Mouse (Mus musculus): ENCODE measurements at regions not wholly inside any gene's neighbourhood (a gene's known extent, or its start where the extent isn't known, plus 50 kb on each side); places are given as distances from the start of the nearest gene placed in this dataset.
A peak's percentile ranks its signal among the peaks of the same experiment; 100 is the strongest.

GRCm38 (mm10) chr7:51722420-51722819 is 100.6 kb downstream of the Slc17a6 start:
- no peak for DNase-seq (ENCODE audit: extremely low spot score, low spot score)

- no peak for DNase-seq (ENCODE audit: extremely low spot score, low spot score)
These were observed 102.1 kb downstream of the Slc17a6 start for GRCm38 (mm10) chr7:51723955-51724354.

- no peak for DNase-seq (ENCODE audit: extremely low spot score, low spot score)
These were observed 114.5 kb downstream of the Slc17a6 start for GRCm38 (mm10) chr7:51736285-51736684.

GRCm38 (mm10) chr7:51739590-51739989 is 117.8 kb downstream of the Slc17a6 start:
- no peak for DNase-seq (ENCODE audit: extremely low spot score, low spot score)

- DNase-seq (ENCODE audit: extremely low spot score, low spot score), result no peak
These were observed 119.1 kb downstream of the Slc17a6 start for GRCm38 (mm10) chr7:51740928-51741327.

GRCm38 (mm10) chr7:51742720-51743119 is 119.1 kb upstream of the Gas2 start:
- DNase-seq (ENCODE audit: extremely low spot score, low spot score), result no peak

- DNase-seq (ENCODE audit: extremely low spot score, low spot score), result no peak
These were observed 116.2 kb upstream of the Gas2 start for GRCm38 (mm10) chr7:51745598-51745997.

GRCm38 (mm10) chr7:51748633-51749303 is 113.0 kb upstream of the Gas2 start:
- DNase-seq (ENCODE audit: extremely low spot score, low spot score), result no peak

- DNase-seq (ENCODE audit: extremely low spot score, low spot score), result no peak
These were observed 112.3 kb upstream of the Gas2 start for GRCm38 (mm10) chr7:51749304-51750129.

GRCm38 (mm10) chr7:51750271-51750670 is 111.5 kb upstream of the Gas2 start:
- DNase-seq (ENCODE audit: extremely low spot score, low spot score), result no peak

- DNase-seq (ENCODE audit: extremely low spot score, low spot score), result no peak
These were observed 108.8 kb upstream of the Gas2 start for GRCm38 (mm10) chr7:51753062-51753461.

- DNase-seq (ENCODE audit: extremely low spot score, low spot score), result peak; percentile 40
These were observed 107.5 kb upstream of the Gas2 start for GRCm38 (mm10) chr7:51754208-51754888.

- DNase-seq (ENCODE audit: extremely low spot score, low spot score), result no peak
These were observed 105.6 kb upstream of the Gas2 start for GRCm38 (mm10) chr7:51756218-51756617.

GRCm38 (mm10) chr7:51759536-51760153 is 102.2 kb upstream of the Gas2 start:
- no peak for DNase-seq (ENCODE audit: extremely low spot score, low spot score)

GRCm38 (mm10) chr7:51767066-51767465 is 94.7 kb upstream of the Gas2 start:
- DNase-seq (ENCODE audit: extremely low spot score, low spot score), result no peak

GRCm38 (mm10) chr7:51771895-51772871 is 89.6 kb upstream of the Gas2 start:
- peak; percentile 32 for DNase-seq (ENCODE audit: extremely low spot score, low spot score)

GRCm38 (mm10) chr7:51775968-51776367 is 85.8 kb upstream of the Gas2 start:
- DNase-seq (ENCODE audit: extremely low spot score, low spot score), result no peak

- DNase-seq (ENCODE audit: extremely low spot score, low spot score), result no peak
These were observed 78.6 kb upstream of the Gas2 start for GRCm38 (mm10) chr7:51783070-51783776.

GRCm38 (mm10) chr7:51783923-51784686 is 77.7 kb upstream of the Gas2 start:
- DNase-seq (ENCODE audit: extremely low spot score, low spot score), result no peak

All from neural tube, embryonic 10.5 days (tissue).